Mouse (Mus musculus): ENCODE measurements around the gene Wnt8b. TPM values are rescaled to one million over a fixed set of nuclear protein-coding genes. Genes with fewer than 3 reads are reported as not detected.

The Wnt8b gene
- not detected for polyA plus RNA-seq (2014; fragmentation: Illumina TruSeq; extraction: RNeasy Lipid Tissue Mini Kit (QIAGEN cat#74804); ENCODE audit: low read depth, low replicate concordance)

GRCm38 (mm10) chr19:44493128-44493527 is at the start of gene Wnt8b:
Gene Wnt8b, plus strand, starts transcription at chr19:44493472.

GRCm38 (mm10) chr19:44545321-44546041 is 52.2 kb downstream of the Wnt8b start, which contains the start of gene Sec31b:
Gene Sec31b, minus strand, starts transcription at chr19:44545864.

GRCm38 (mm10) chr19:44552731-44553130 is 59.5 kb downstream of the Wnt8b start, which contains the start of gene Gm20538:
Gene Gm20538, minus strand, starts transcription at chr19:44552831.

GRCm38 (mm10) chr19:44554861-44555590 is 61.8 kb downstream of the Wnt8b start, which contains the start of gene Ndufb8:
Gene Ndufb8, minus strand, starts transcription at chr19:44555440.

GRCm38 (mm10) chr19:44562652-44563206 is 69.5 kb downstream of the Wnt8b start, which contains the start of gene Hif1an:
Gene Hif1an, plus strand, starts transcription at chr19:44562850.

Other genes with a start within 250 kb of the Wnt8b start
- gene Scd2, start 199.8 kb upstream of the Wnt8b start, polyA plus RNA-seq (2014; fragmentation: Illumina TruSeq; extraction: RNeasy Lipid Tissue Mini Kit (QIAGEN cat#74804); ENCODE audit: low read depth, low replicate concordance): 992 TPM
- gene Scd4, start 160.4 kb upstream of the Wnt8b start, polyA plus RNA-seq (2014; fragmentation: Illumina TruSeq; extraction: RNeasy Lipid Tissue Mini Kit (QIAGEN cat#74804); ENCODE audit: low read depth, low replicate concordance): 0.64 TPM
- 2,086 TPM for gene Scd1, start 85.6 kb upstream of the Wnt8b start, polyA plus RNA-seq (2014; fragmentation: Illumina TruSeq; extraction: RNeasy Lipid Tissue Mini Kit (QIAGEN cat#74804); ENCODE audit: low read depth, low replicate concordance)
- gene Sec31b, start 52.4 kb downstream of the Wnt8b start, polyA plus RNA-seq (2014; fragmentation: Illumina TruSeq; extraction: RNeasy Lipid Tissue Mini Kit (QIAGEN cat#74804); ENCODE audit: low read depth, low replicate concordance): not detected
- not detected for gene Gm20538, start 59.4 kb downstream of the Wnt8b start, polyA plus RNA-seq (2014; fragmentation: Illumina TruSeq; extraction: RNeasy Lipid Tissue Mini Kit (QIAGEN cat#74804); ENCODE audit: low read depth, low replicate concordance)
- gene Ndufb8, start 62.0 kb downstream of the Wnt8b start, polyA plus RNA-seq (2014; fragmentation: Illumina TruSeq; extraction: RNeasy Lipid Tissue Mini Kit (QIAGEN cat#74804); ENCODE audit: low read depth, low replicate concordance): 79.5 TPM
- 10.7 TPM for gene Hif1an, start 69.4 kb downstream of the Wnt8b start, polyA plus RNA-seq (2014; fragmentation: Illumina TruSeq; extraction: RNeasy Lipid Tissue Mini Kit (QIAGEN cat#74804); ENCODE audit: low read depth, low replicate concordance)